Mouse (Mus musculus): Measurements from ENCODE around the gene Cacnb1. TPM values are rescaled to one million over a fixed set of nuclear protein-coding genes. Genes with fewer than 3 reads are reported as not detected.
A peak's percentile ranks its signal among the peaks of the same experiment; 100 is the strongest.

Gene Cacnb1
- polyA plus RNA-seq, 1 experiment from 2014 or later = 35.2 TPM

GRCm38 (mm10) chr11:98052129-98052988, 29.5 kb upstream of the Cacnb1 start:
- Histone ChIP-seq H3K27ac (replicated peaks) (no peak overlapping the region), H3K4me3 (peak overlapping the region; percentile 52), H3K36me3 (no peaks in the 10 kb centered on the region), H3K4me1 (peaks cover 16% of the 10 kb centered on the region), H3K9ac (replicated peaks) (peak overlapping the region; percentile 51), H3K27me3 (peaks cover 84% of the 10 kb centered on the region), H3K9me3 (no peaks in the 10 kb centered on the region), H3K4me2 (replicated peaks) (peak overlapping the region; percentile 61)
- WGBS = under 1% methylated on average over 81 of the region's 83 CpGs
- 0 out of 2 replicates have a peak, but pooled peaks have one; percentile 23 for ATAC-seq (ENCODE audit: low FRiP score, low read depth)

DNA sequence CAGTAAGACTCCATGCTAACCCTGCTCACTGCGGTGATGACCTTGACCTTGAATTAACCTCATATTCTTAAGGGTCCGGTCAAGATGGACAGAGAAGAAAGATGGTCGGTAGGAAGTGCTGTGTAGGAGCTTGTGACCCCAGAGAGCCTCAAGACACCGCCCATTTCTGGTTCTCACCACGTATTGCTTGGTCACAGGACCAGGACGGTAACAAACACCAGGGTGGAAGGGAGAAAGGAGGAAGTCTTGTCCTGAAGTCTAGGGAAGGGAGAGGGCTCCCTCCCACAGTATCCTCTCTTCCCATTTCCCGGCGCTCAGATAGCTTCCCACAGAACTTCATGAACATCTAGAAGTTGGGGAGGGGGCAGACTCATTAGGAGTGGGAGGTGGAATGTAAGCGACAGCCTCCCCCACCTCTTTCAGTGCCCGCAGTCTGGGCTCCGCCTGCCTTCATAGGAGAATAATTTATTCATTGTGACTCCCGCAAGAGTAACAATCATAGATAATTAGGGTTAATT, 28.8 kb upstream of the Cacnb1 start:
- no peaks in the 10 kb centered on the region for H3K9me3 ChIP-seq
- no peaks in the 10 kb centered on the region for H3K36me3 ChIP-seq
- no peak overlapping the region for H3K27ac ChIP-seq (replicated peaks)
- H3K4me3 ChIP-seq = peak overlapping the region; percentile 52
- H3K4me2 ChIP-seq (replicated peaks) = peak overlapping the region; percentile 61
- peaks cover 79% of the 10 kb centered on the region for H3K27me3 ChIP-seq
- ATAC-seq (ENCODE audit: low FRiP score, low read depth) = no peak
- WGBS = 7% methylated on average over 12 of the region's 12 CpGs
- peaks cover 16% of the 10 kb centered on the region for H3K4me1 ChIP-seq
- no peak overlapping the region; the same call in 1 of the 2 replicates for H3K9ac ChIP-seq (replicated peaks)

- no peaks in the 10 kb centered on the region for H3K9me3 ChIP-seq
- no peak overlapping the region for H3K9ac ChIP-seq (replicated peaks)
- WGBS = 37% methylated on average over 2 of the region's 2 CpGs
- no peaks in the 10 kb centered on the region for H3K36me3 ChIP-seq
- no peak overlapping the region for H3K4me3 ChIP-seq
- no peak for ATAC-seq (ENCODE audit: low FRiP score, low read depth)
- H3K4me1 ChIP-seq = peaks cover 16% of the 10 kb centered on the region
- H3K27me3 ChIP-seq = peaks cover 79% of the 10 kb centered on the region
- H3K27ac ChIP-seq (replicated peaks) = no peak overlapping the region
- no peak overlapping the region for H3K4me2 ChIP-seq (replicated peaks)
Observed at GRCm38 (mm10) chr11:98050940-98051339, 28.1 kb upstream of the Cacnb1 start.

DNA sequence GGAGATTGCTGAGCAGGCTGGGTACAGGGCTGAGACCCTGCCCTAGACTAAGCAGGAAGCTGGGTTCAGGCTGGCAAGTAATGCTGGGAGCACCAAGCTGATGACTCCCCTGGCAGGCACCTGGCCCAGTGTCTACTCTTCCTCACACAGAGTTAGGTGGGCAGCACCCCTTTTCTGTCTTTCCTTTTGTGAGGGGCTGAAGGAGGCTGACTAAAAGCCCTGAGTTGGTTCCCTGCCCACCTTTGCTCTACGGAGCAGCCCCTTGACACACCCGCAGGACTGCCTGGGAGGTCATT, 27.6 kb upstream of the Cacnb1 start:
- no peaks in the 10 kb centered on the region for H3K36me3 ChIP-seq
- H3K9ac ChIP-seq (replicated peaks) = no peak overlapping the region
- ATAC-seq (ENCODE audit: low FRiP score, low read depth) = no peak
- H3K9me3 ChIP-seq = no peaks in the 10 kb centered on the region
- no peak overlapping the region for H3K4me3 ChIP-seq
- 17% methylated on average over 2 of the region's 2 CpGs for WGBS
- no peak overlapping the region for H3K4me2 ChIP-seq (replicated peaks)
- peaks cover 16% of the 10 kb centered on the region for H3K4me1 ChIP-seq
- H3K27ac ChIP-seq (replicated peaks) = no peak overlapping the region
- peaks cover 78% of the 10 kb centered on the region for H3K27me3 ChIP-seq

DNA sequence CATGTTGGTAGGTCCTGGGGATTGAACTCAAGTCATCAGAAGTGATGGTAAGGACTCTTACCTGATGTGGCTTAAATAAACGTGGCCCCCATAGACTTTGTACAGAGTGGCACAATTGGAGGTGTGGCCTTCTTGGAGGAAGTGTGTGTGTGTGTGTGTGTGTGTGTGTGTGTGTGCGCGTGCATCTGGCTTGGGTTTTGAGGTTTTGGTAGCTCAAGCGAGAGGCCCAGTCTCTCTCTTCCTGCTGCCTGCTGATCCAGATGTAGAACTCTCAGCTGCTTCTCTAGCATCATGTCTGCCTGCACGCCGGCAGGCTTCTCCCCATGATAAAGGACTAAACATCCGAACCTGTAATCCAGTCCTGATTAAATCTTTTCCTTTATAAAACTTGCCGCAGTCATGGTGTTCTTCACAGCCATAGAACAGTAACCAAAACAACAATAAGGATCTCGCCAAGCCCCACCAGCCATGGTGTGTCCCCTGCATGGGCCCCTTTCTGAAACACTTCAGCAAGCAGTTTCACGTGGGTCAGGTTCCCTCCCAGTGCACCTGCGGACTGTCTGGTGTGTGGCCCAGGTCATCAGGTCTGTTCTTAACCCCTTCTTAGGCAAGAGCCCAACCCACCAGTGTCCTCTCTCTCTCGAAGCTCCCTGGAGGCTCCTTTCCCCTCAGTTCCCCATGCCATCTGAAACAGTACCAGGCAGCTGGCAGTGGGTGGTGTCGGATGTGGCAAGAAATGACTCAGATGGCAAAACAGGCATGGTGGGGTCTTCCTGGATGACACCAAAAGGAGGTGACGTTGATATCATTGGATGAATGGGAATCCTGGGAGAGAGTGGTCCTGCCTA, 27.1 kb upstream of the Cacnb1 start:
- H3K27ac ChIP-seq (replicated peaks) = no peak overlapping the region
- no peaks in the 10 kb centered on the region for H3K36me3 ChIP-seq
- peaks cover 16% of the 10 kb centered on the region for H3K4me1 ChIP-seq
- 72% methylated on average over 14 of the region's 14 CpGs for WGBS
- no peak overlapping the region for H3K9ac ChIP-seq (replicated peaks)
- no peak overlapping the region for H3K4me2 ChIP-seq (replicated peaks)
- ATAC-seq (ENCODE audit: low FRiP score, low read depth) = no peak
- H3K27me3 ChIP-seq = peaks cover 72% of the 10 kb centered on the region
- no peak overlapping the region for H3K4me3 ChIP-seq
- H3K9me3 ChIP-seq = no peaks in the 10 kb centered on the region

GRCm38 (mm10) chr11:98047745-98048144, 24.9 kb upstream of the Cacnb1 start:
- Histone ChIP-seq H3K9me3 (no peaks in the 10 kb centered on the region), H3K9ac (replicated peaks) (no peak overlapping the region), H3K27me3 (peaks cover 66% of the 10 kb centered on the region), H3K4me1 (peaks cover 8% of the 10 kb centered on the region), H3K4me3 (no peak overlapping the region), H3K36me3 (no peaks in the 10 kb centered on the region), H3K27ac (replicated peaks) (no peak overlapping the region), H3K4me2 (replicated peaks) (no peak overlapping the region)
- ATAC-seq (ENCODE audit: low FRiP score, low read depth) = no peak
- WGBS = 79% methylated on average over 4 of the region's 4 CpGs

DNA sequence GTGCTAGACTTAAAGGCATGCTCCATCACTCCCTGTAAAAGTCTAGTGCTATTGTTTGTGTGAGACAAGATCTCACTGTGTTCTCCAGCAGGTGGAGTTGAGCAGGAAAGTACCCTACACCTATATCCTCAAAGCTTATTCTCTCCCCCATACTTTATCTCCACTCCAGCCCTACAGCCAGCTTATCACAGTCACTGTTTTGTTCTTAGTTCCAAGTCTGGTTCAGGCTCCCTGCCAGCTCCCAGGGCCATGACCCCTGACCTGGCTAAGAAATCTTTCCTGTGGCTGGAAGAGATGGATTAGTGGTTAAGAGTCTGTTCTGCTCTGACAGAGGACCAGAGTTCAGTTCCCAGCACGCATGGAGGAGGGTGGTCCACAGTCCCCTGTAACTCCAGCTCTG, 23.6 kb upstream of the Cacnb1 start:
- Histone ChIP-seq H3K9me3 (no peaks in the 10 kb centered on the region), H3K4me3 (no peak overlapping the region), H3K4me2 (replicated peaks) (no peak overlapping the region), H3K4me1 (no peaks in the 10 kb centered on the region; the same call in 1 of the 2 replicates), H3K36me3 (no peaks in the 10 kb centered on the region), H3K27ac (replicated peaks) (no peak overlapping the region), H3K27me3 (peaks cover 53% of the 10 kb centered on the region), H3K9ac (replicated peaks) (no peak overlapping the region)
- 59% methylated on average over 1 of the region's 1 CpGs for WGBS
- no peak for ATAC-seq (ENCODE audit: low FRiP score, low read depth)

DNA sequence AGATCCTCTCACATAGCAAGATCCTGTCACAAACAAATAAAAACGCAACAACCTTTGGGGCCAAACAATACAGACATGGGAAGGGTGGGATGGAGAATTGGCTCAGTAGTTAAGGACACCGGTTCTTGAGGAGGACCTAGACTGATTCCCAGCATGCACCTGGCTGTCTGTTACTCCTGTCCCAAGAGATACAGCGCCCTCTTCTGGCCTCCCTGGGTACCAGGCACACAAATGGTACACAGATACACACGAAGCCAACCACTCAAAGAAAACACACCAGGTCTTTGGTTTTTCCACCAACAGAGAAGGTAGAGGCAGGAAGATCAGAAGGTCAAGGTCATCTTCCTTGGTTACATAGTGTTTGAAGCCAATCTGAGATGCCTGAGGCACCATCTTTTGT, 22.8 kb upstream of the Cacnb1 start:
- H3K4me1 ChIP-seq = no peaks in the 10 kb centered on the region; the same call in 1 of the 2 replicates
- no peak overlapping the region for H3K4me2 ChIP-seq (replicated peaks)
- 63% methylated on average over 4 of the region's 4 CpGs for WGBS
- H3K9ac ChIP-seq (replicated peaks) = no peak overlapping the region
- no peaks in the 10 kb centered on the region for H3K9me3 ChIP-seq
- peaks cover 45% of the 10 kb centered on the region for H3K27me3 ChIP-seq
- no peaks in the 10 kb centered on the region for H3K36me3 ChIP-seq
- H3K27ac ChIP-seq (replicated peaks) = no peak overlapping the region
- ATAC-seq (ENCODE audit: low FRiP score, low read depth) = no peak
- H3K4me3 ChIP-seq = no peak overlapping the region

DNA sequence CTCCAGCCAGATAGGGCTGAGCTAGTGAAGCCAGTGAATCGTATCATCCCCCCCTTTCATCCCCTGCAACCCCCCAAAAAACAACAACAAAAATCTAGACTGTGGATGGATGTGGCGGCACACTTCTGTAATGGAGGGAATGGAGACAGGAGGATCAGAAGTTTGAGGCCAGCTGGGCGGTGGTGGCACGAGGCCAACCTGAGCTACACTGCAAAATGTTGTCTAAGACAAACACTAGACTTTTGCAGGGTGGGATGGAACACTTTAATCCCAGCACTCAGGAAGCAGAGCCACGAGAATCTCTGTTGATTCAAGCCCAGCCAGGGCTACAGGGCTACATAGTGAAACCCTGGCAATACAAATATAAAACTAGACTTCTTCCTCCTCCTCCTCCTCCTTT, 21.2 kb upstream of the Cacnb1 start:
- peaks cover 29% of the 10 kb centered on the region for H3K27me3 ChIP-seq
- H3K9ac ChIP-seq (replicated peaks) = no peak overlapping the region
- H3K27ac ChIP-seq (replicated peaks) = no peak overlapping the region
- no peaks in the 10 kb centered on the region for H3K9me3 ChIP-seq
- no peak overlapping the region for H3K4me3 ChIP-seq
- H3K36me3 ChIP-seq = no peaks in the 10 kb centered on the region
- H3K4me1 ChIP-seq = no peaks in the 10 kb centered on the region
- H3K4me2 ChIP-seq (replicated peaks) = no peak overlapping the region
- WGBS = 68% methylated on average over 5 of the region's 5 CpGs
- no peak for ATAC-seq (ENCODE audit: low FRiP score, low read depth)

- H3K36me3 ChIP-seq = no peaks in the 10 kb centered on the region
- H3K9me3 ChIP-seq = no peaks in the 10 kb centered on the region
- H3K27ac ChIP-seq (replicated peaks) = no peak overlapping the region
- no peaks in the 10 kb centered on the region for H3K4me1 ChIP-seq
- H3K4me3 ChIP-seq = no peak overlapping the region
- H3K9ac ChIP-seq (replicated peaks) = no peak overlapping the region
- 89% methylated on average over 6 of the region's 6 CpGs for WGBS
- ATAC-seq (ENCODE audit: low FRiP score, low read depth) = no peak
- peaks cover 18% of the 10 kb centered on the region for H3K27me3 ChIP-seq
- no peak overlapping the region for H3K4me2 ChIP-seq (replicated peaks)
Observed at GRCm38 (mm10) chr11:98042741-98043140, 19.9 kb upstream of the Cacnb1 start.

DNA sequence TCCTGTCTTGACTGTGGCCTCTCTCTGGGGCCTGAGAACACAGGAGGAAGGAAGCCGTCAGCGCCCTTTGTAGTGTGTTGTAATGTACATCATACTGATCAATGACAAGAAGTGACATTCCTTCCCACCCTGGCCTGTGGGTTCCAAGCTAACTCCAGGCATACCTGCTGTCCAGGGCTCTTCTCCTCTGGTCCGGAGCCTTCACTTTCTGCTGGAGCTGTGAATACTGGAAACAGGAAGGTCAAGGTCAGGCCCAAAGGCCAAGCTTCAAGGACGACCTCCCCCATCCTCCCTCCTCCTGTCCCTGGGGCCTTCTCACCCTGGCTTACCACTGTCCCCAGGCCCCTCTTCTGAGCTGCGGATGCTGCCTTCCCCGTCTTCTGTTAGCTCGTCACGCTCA, 18.1 kb upstream of the Cacnb1 start:
- Histone ChIP-seq H3K9ac (replicated peaks) (no peak overlapping the region), H3K9me3 (no peaks in the 10 kb centered on the region), H3K36me3 (no peaks in the 10 kb centered on the region), H3K4me1 (peaks cover 7% of the 10 kb centered on the region), H3K4me3 (no peak overlapping the region), H3K4me2 (replicated peaks) (no peak overlapping the region), H3K27me3 (peaks cover 31% of the 10 kb centered on the region), H3K27ac (replicated peaks) (no peak overlapping the region)
- WGBS = 72% methylated on average over 8 of the region's 8 CpGs
- no peak for ATAC-seq (ENCODE audit: low FRiP score, low read depth)

- WGBS = 64% methylated on average over 14 of the region's 14 CpGs
- Histone ChIP-seq H3K36me3 (no peaks in the 10 kb centered on the region), H3K27me3 (peaks cover 27% of the 10 kb centered on the region), H3K9me3 (no peaks in the 10 kb centered on the region), H3K9ac (replicated peaks) (no peak overlapping the region), H3K4me1 (peaks cover 23% of the 10 kb centered on the region), H3K4me3 (no peak overlapping the region), H3K27ac (replicated peaks) (no peak overlapping the region), H3K4me2 (replicated peaks) (no peak overlapping the region)
- no peak for ATAC-seq (ENCODE audit: low FRiP score, low read depth)
Observed at GRCm38 (mm10) chr11:98037871-98038270, 15.0 kb upstream of the Cacnb1 start.

Data from midbrain, embryonic 12.5 days (tissue).